Mouse (Mus musculus) gastrocnemius, postnatal 25 days (tissue): ENCODE results near the gene Galnt4. TPM values are rescaled to one million over a fixed set of nuclear protein-coding genes. Genes with fewer than 3 reads are reported as not detected.

Experiments
- DNase-seq: peaks from one replicate; pipeline ENCODE4 v3.0.0; 2022
- long read RNA-seq, 2 experiments: library from polyadenylated mRNA; stranded (forward); transcript quantifications; one replicate each; pipeline ENCODE4 v2.0.0; 2021
- total RNA-seq, 2 experiments: library from RNA; stranded (reverse); gene quantifications; 1 replicate in 1 of 2; 2 replicates in 1 of 2; pipeline ENCODE4 v1.2.3; 2021

Galnt4 gene
- 1 to 10 TPM; 1.5 to 1.9 TPM for total RNA-seq
- long read RNA-seq, experiment 1, full-length matches to known transcripts = 3 of 3 reads
- long read RNA-seq, experiment 1, partial matches to known transcripts = 0 of 3 reads
- long read RNA-seq, experiment 1, other reads (novel, unspliced or antisense) = 0 of 3 reads
- long read RNA-seq, experiment 2, full-length matches to known transcripts = 4 of 4 reads
- long read RNA-seq, experiment 2, partial matches to known transcripts = 0 of 4 reads
- long read RNA-seq, experiment 2, other reads (novel, unspliced or antisense) = 0 of 4 reads

- DNase-seq = peak; percentile 81
Measured at GRCm38 (mm10) chr10:99107964-99108363, at the start of gene Galnt4. Gene Galnt4, plus strand, starts transcription at chr10:99108159.

- no peak for DNase-seq
Measured at GRCm38 (mm10) chr10:99060588-99060987, 47.4 kb upstream of the Galnt4 start.

GRCm38 (mm10) chr10:99061418-99061817 is 46.5 kb upstream of the Galnt4 start:
- no peak for DNase-seq

GRCm38 (mm10) chr10:99062546-99062945 is 45.4 kb upstream of the Galnt4 start:
- no peak for DNase-seq

GRCm38 (mm10) chr10:99076113-99076895 is 31.7 kb upstream of the Galnt4 start:
- DNase-seq = no peak

- no peak for DNase-seq
Measured at GRCm38 (mm10) chr10:99078621-99079020, 29.3 kb upstream of the Galnt4 start.

- DNase-seq = no peak
Measured at GRCm38 (mm10) chr10:99081569-99081990, 26.4 kb upstream of the Galnt4 start.

GRCm38 (mm10) chr10:99083431-99084003 is 24.4 kb upstream of the Galnt4 start:
- DNase-seq = no peak

- DNase-seq = peak; percentile 63
Measured at GRCm38 (mm10) chr10:99084397-99085239, 23.3 kb upstream of the Galnt4 start.

- no peak for DNase-seq
Measured at GRCm38 (mm10) chr10:99085240-99085587, 22.7 kb upstream of the Galnt4 start.

- no peak for DNase-seq
Measured at GRCm38 (mm10) chr10:99086029-99086428, 21.9 kb upstream of the Galnt4 start.

GRCm38 (mm10) chr10:99089906-99090305 is 18.1 kb upstream of the Galnt4 start:
- DNase-seq = no peak

- DNase-seq = no peak
Measured at GRCm38 (mm10) chr10:99093364-99093763, 14.6 kb upstream of the Galnt4 start.

- DNase-seq = no peak
Measured at GRCm38 (mm10) chr10:99095114-99095513, 12.8 kb upstream of the Galnt4 start.

GRCm38 (mm10) chr10:99097374-99097773 is 10.6 kb upstream of the Galnt4 start:
- no peak for DNase-seq

- no peak for DNase-seq
Measured at GRCm38 (mm10) chr10:99105522-99105921, 2.4 kb upstream of the Galnt4 start.

GRCm38 (mm10) chr10:99106311-99106702 is 1.7 kb upstream of the Galnt4 start:
- DNase-seq = no peak

GRCm38 (mm10) chr10:99106703-99107631 is 992 bp upstream of the Galnt4 start, which contains the start of gene Poc1b:
Gene Poc1b, plus strand, starts transcription at chr10:99107036.
- peak; percentile 85 for DNase-seq

GRCm38 (mm10) chr10:99108431-99108982 is 548 bp downstream of the Galnt4 start:
- DNase-seq = no peak

GRCm38 (mm10) chr10:99113533-99113932 is 5.6 kb downstream of the Galnt4 start:
- DNase-seq = no peak

GRCm38 (mm10) chr10:99114295-99114694 is 6.3 kb downstream of the Galnt4 start:
- no peak for DNase-seq
